Mouse (Mus musculus) C2C12 (cell line): Measurements from ENCODE around the gene Natd1.

Experiments used
- CEBPB ChIP-seq: IDR thresholded peaks from one replicate; pipeline ENCODE4 v1.6.1; 2011; ENCODE audit warnings: low read depth, mild to moderate bottlenecking, control low read depth, moderate library complexity
- CTCF ChIP-seq: IDR thresholded peaks from one replicate; pipeline ENCODE4 v1.5.1; 2011; ENCODE audit not compliant: control insufficient read depth, insufficient read depth, insufficient read length
- MYOD1 ChIP-seq: IDR thresholded peaks from one replicate; pipeline ENCODE4 v1.6.1; 2011; ENCODE audit warnings: low read depth; ENCODE audit not compliant: control insufficient read depth, insufficient read length
- MYOG ChIP-seq: IDR thresholded peaks from one replicate; pipeline ENCODE4 v1.6.1; 2011; ENCODE audit not compliant: control insufficient read depth, insufficient read length; ENCODE audit errors: extremely low read depth
- USF1 ChIP-seq: IDR thresholded peaks from one replicate; pipeline ENCODE4 v1.6.1; 2011; ENCODE audit warnings: low read depth, mild to moderate bottlenecking, control low read depth, moderate library complexity

DNA sequence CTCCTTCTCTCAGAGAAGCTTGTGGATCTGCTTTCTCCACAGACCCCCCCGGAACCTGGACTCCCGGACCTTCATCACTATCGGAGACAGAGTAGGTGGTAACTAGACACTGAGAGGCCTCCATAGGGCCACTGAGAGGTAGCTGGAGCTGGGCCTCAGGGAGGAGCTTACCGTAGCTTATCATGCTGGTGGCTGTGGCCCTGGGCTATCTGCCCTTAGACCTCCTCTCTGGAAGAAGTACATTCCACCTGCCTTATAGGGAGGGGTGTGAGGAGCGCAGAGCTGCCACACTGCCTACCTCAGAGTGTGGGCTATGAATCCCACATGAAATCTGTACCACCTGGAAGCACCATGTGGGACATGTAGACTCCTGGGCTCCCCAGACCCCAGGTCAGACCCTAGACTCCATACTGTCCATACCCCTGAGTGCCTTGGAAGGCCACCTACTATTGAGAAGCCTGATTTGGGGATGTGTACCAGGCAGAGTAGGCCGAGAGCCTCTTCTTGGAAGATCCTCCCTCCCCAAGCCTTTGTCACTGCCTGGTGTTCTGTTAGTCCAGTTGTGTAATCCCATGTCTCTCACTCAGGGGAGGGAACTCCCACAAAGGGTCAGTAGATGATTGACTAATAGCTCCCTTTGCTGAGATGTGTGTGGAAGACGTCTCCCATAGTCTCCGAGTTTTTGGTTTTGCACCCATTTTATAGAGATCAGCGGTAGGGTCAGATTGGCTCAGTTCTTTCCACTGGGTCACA lies 27.9 kb upstream of the Natd1 start:
- TF ChIP-seq CTCF (no peak), MYOG (no peak), USF1 (no peak), CEBPB (no peak), MYOD1 (no peak)
